Mouse (Mus musculus) forebrain, embryonic 16.5 days (tissue): ENCODE data around the gene Gjb4. TPM values are rescaled to one million over a fixed set of nuclear protein-coding genes. Genes with fewer than 3 reads are reported as not detected.

ENCODE experiments used
- ATAC-seq: fragments of 200-750 bp; cut with Nextera tagmentation; 2 replicates; pipeline ENCODE4 v1.8.0; 2017; ENCODE audit warnings: mild to moderate bottlenecking, moderate library complexity
- H3K27ac ChIP-seq: fragments of 300-500 bp; sonication (generic); 2 replicates; pipeline ENCODE4 v1.5.1; 2014; ENCODE audit warnings: low read length, control low read depth
- H3K27me3 ChIP-seq: fragments of 300-500 bp; sonication (generic); replicated peaks from 2 replicates; pipeline ENCODE4 v1.6.1; 2014; ENCODE audit warnings: low read length; ENCODE audit not compliant: control insufficient read depth, insufficient read depth
- H3K36me3 ChIP-seq: fragments of 300-500 bp; sonication (generic); 2 replicates; pipeline ENCODE4 v1.6.1; 2014; ENCODE audit not compliant: control insufficient read depth, insufficient read depth
- H3K4me1 ChIP-seq: fragments of 300-500 bp; sonication (generic); replicated peaks from 2 replicates; pipeline ENCODE4 v1.6.1; 2014; ENCODE audit warnings: low read length; ENCODE audit not compliant: control insufficient read depth, insufficient read depth
- H3K4me2 ChIP-seq: fragments of 300-500 bp; sonication (generic); 2 replicates; pipeline ENCODE4 v1.6.1; 2014; ENCODE audit warnings: mild to moderate bottlenecking, low read length, control low read depth
- H3K4me3 ChIP-seq: fragments of 300-500 bp; sonication (generic); replicated peaks from 2 replicates; pipeline ENCODE4 v1.5.1; 2014; ENCODE audit warnings: mild to moderate bottlenecking, low read length, control low read depth
- H3K9ac ChIP-seq: fragments of 300-500 bp; sonication (generic); replicated peaks from 2 replicates; pipeline ENCODE4 v1.6.1; 2014; ENCODE audit warnings: low read depth, low read length, control low read depth
- H3K9me3 ChIP-seq: fragments of 300-500 bp; sonication (generic); 2 replicates; pipeline ENCODE4 v1.6.1; 2016; ENCODE audit warnings: low read length; ENCODE audit not compliant: control insufficient read depth
- WGBS: fragments of 180-500 bp; shearing (Covaris S2); extraction: QIAGEN DNeasy Blood & Tissue Kit; methylation state at CpG from one replicate; pipeline ENCODE4 v1.1.7; 2014; 5-methylcytosine and 5-hydroxymethylcytosine counted together
- polyA plus RNA-seq: library from polyadenylated mRNA; unstranded; fragments of >200 nt; fragmentation: Nextera tagmentation; extraction: Ambion mirVana; gene quantifications from 2 replicates; pipeline ENCODE4 v1.2.1, GENCODE M21; 2015

The Gjb4 gene
- polyA plus RNA-seq, 1 experiment from 2014 or later: not detected

DNA sequence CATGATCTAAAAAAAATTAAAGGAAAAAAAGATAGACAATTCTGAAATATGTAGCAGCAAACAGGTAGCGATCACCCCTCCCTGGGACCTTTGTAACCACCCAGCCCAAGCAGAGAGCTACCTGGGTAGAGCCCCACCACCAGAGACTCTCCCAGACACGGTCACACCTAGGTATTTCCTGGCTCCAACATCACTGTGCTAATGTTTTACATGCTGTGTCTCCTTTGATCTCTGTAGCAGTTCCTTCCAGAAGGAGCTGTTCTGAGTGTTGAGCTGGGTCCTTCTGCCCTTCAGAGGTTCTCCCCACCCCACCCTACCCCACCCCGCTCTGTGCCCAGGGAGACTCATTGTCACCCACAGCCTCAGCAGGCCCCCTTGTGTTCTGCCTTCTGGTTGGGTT lies 30.2 kb downstream of the Gjb4 start:
- ATAC-seq: no peak
- WGBS: 88% methylated on average over 3 of the region's 3 CpGs

DNA sequence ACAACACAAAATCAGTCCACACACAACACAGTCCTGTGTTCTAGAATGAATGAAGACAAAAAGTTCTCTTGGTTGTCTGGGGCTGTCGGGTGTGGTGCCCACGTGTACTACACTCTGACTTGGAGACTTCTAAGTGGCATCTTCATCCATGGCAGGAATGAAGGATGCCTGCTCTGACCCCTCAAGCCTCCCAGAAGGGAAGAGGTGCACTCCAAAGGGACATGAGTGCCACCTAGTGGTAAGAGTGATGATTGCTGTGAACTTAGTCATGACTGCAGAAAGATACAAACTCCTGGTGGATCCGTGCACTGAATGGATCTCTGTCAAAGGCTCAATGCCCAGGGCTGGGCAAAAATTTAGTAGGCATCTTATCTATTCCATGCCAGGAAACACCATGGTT lies 34.3 kb downstream of the Gjb4 start:
- H3K27ac ChIP-seq: no peak overlapping the region
- ATAC-seq: no peak
- no peak overlapping the region for H3K9ac ChIP-seq
- no peaks in the 10 kb centered on the region for H3K36me3 ChIP-seq
- H3K4me1 ChIP-seq: no peaks in the 10 kb centered on the region
- H3K4me3 ChIP-seq: no peak overlapping the region
- no peaks in the 10 kb centered on the region for H3K9me3 ChIP-seq
- no peak overlapping the region for H3K4me2 ChIP-seq
- WGBS: 4% methylated on average over 3 of the region's 3 CpGs
- no peaks in the 10 kb centered on the region for H3K27me3 ChIP-seq

More for the DNA sequence above, 30.2 kb downstream of the Gjb4 start:
- H3K36me3 ChIP-seq: no peaks in the 10 kb centered on the region
- H3K4me3 ChIP-seq: no peak overlapping the region
- H3K9ac ChIP-seq: no peak overlapping the region
- no peaks in the 10 kb centered on the region for H3K4me1 ChIP-seq
- peaks cover 14% of the 10 kb centered on the region for H3K27me3 ChIP-seq
- H3K9me3 ChIP-seq: no peaks in the 10 kb centered on the region
- H3K27ac ChIP-seq: no peak overlapping the region
- H3K4me2 ChIP-seq: no peak overlapping the region

DNA sequence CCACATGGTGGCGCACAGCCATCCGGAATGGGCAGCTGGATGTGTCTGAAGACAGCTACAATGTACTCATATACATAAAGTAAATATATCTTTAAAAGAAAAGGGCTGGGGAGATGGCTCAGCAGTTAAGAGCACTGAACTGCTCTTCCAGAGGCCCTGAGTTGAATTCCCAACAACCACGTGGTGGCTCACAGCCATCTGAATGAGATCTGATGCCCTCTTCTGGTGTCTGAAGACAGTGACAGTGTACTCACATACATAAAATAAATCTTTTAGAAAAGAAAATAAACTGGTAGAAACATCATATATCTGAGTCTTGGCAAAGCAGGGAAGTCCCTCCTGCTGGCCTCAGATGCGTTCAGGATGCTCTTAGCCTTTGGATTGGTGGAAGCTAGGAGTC lies 36.7 kb downstream of the Gjb4 start:
- no peak overlapping the region for H3K27ac ChIP-seq
- H3K9ac ChIP-seq: no peak overlapping the region
- no peaks in the 10 kb centered on the region for H3K9me3 ChIP-seq
- H3K36me3 ChIP-seq: no peaks in the 10 kb centered on the region
- H3K4me2 ChIP-seq: no peak overlapping the region
- H3K4me3 ChIP-seq: no peak overlapping the region
- H3K4me1 ChIP-seq: peaks cover 6% of the 10 kb centered on the region; the same call in 1 of the 2 replicates
- WGBS: 51% methylated on average over 4 of the region's 4 CpGs
- no peaks in the 10 kb centered on the region; the same call in 1 of the 2 replicates for H3K27me3 ChIP-seq
- ATAC-seq: no peak

DNA sequence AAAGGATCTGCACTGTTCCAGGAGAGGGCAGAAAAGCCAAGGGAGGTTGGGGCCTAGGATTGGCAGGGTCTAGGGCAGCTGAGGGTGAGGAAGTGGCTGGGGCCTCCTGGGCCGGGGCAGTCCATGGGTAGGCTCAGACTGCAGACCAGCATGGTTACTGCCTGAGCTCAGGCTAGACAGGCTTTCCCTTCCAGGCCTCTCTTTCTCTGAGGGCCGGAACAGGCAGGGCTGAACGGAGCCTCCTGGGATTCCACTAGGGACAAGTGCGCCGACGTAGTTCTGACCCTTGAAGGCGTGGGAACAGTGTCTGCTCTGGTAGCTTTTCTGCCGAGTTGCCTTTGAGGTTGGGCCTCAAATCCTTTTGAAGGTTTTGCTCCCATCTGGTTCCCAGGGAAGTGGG lies 38.1 kb downstream of the Gjb4 start:
- H3K9ac ChIP-seq: no peak overlapping the region
- no peak for ATAC-seq
- H3K4me1 ChIP-seq: peaks cover 6% of the 10 kb centered on the region; the same call in 1 of the 2 replicates
- H3K27me3 ChIP-seq: no peaks in the 10 kb centered on the region; the same call in 1 of the 2 replicates
- no peak overlapping the region for H3K27ac ChIP-seq
- no peaks in the 10 kb centered on the region for H3K9me3 ChIP-seq
- no peak overlapping the region for H3K4me2 ChIP-seq
- no peaks in the 10 kb centered on the region for H3K36me3 ChIP-seq
- H3K4me3 ChIP-seq: no peak overlapping the region
- WGBS: 80% methylated on average over 6 of the region's 8 CpGs

DNA sequence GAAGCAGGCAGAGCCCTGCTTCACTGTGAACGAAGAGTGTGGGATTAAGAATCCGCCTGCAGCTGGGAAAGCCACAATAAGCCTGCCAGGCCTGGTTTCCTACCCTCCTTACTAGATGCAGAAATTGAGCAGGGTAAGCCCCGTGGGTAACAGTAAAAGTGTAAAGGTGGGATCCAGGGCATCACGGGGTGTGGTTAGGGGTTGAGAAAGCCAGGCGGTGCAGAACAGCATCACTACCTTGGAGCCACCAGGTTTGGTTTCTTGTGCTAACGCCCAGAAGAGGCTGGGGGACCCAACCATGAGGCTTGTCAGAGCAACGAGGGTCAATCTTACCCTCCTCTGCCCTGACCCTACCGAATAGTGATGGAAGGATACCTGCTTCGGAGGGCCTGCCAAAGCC lies 39.3 kb downstream of the Gjb4 start:
- Histone ChIP-seq H3K27ac (no peak overlapping the region), H3K36me3 (no peaks in the 10 kb centered on the region), H3K4me2 (no peak overlapping the region; the same call in 1 of the 2 replicates), H3K4me3 (no peak overlapping the region), H3K9ac (peak overlapping the region; percentile 63), H3K4me1 (peaks cover 6% of the 10 kb centered on the region; the same call in 1 of the 2 replicates), H3K9me3 (no peaks in the 10 kb centered on the region), H3K27me3 (no peaks in the 10 kb centered on the region; the same call in 1 of the 2 replicates)
- no peak for ATAC-seq
- 48% methylated on average over 9 of the region's 9 CpGs for WGBS

DNA sequence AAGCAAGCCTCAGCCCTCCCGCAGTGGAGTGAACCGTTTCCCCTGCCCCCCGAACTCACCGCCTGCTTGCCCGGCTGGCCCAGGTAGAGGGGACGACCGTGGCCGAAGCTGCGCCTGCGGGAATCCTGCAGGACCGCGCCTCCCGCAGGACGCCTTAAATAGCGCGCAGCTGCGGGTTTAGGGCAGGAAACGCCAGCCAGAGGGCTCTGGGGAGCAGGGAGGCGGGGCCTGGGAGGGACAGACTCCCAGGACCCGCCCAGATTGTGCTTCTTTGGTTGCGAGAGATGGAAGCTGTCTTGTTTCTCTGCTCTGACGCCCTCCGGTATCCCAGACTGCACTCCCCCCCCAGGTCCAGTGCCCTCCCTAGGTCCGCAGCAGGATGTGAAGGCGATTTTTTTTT lies 40.0 kb downstream of the Gjb4 start, which contains the start of gene Gja4:
TSS of gene Gja4 (minus strand) at position 179 of the 400 bp plus-strand sequence.
- Histone ChIP-seq H3K9me3 (no peaks in the 10 kb centered on the region), H3K27ac (no peak within 1 kb of the TSS)
- under 1% methylated on average over 23 of the region's 25 CpGs for WGBS

DNA sequence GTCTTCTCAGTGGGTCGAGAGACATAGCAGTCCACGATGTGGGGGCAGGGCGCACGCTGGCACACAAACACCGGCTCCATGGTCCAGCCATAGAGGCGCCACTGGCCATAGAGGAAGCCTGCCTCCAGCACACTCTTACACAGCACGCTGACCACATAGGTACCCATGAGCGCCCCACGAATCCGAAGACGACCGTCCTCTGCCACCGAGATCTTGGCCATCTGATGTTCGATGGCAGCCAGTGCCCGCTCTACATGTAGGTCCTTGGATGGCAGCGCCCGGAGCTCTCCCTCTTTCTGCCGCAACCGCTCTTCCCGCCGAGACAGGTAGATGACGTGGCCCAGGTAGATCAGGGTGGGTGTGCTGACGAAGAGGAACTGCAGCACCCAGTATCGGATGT lies 41.5 kb downstream of the Gjb4 start:
- no peak overlapping the region for H3K27ac ChIP-seq
- no peak overlapping the region for H3K4me3 ChIP-seq
- H3K9ac ChIP-seq: no peak overlapping the region
- WGBS: 64% methylated on average over 24 of the region's 24 CpGs
- H3K36me3 ChIP-seq: no peaks in the 10 kb centered on the region
- H3K4me1 ChIP-seq: peaks cover 6% of the 10 kb centered on the region; the same call in 1 of the 2 replicates
- no peaks in the 10 kb centered on the region; the same call in 1 of the 2 replicates for H3K27me3 ChIP-seq
- no peaks in the 10 kb centered on the region for H3K9me3 ChIP-seq
- no peak for ATAC-seq
- H3K4me2 ChIP-seq: no peak overlapping the region

More for the DNA sequence above, 40.0 kb downstream of the Gjb4 start, which contains the start of gene Gja4:
- H3K4me3 ChIP-seq: peak within 1 kb of the TSS; percentile 57
- H3K36me3 ChIP-seq: no peaks in the 10 kb centered on the region
- peak within 1 kb of the TSS; percentile 63 for H3K9ac ChIP-seq
- no peaks in the 10 kb centered on the region; the same call in 1 of the 2 replicates for H3K27me3 ChIP-seq
- H3K4me1 ChIP-seq: peaks cover 6% of the 10 kb centered on the region; the same call in 1 of the 2 replicates
- peak; percentile 87 for ATAC-seq
- H3K4me2 ChIP-seq: peak within 1 kb of the TSS; percentile 86

DNA sequence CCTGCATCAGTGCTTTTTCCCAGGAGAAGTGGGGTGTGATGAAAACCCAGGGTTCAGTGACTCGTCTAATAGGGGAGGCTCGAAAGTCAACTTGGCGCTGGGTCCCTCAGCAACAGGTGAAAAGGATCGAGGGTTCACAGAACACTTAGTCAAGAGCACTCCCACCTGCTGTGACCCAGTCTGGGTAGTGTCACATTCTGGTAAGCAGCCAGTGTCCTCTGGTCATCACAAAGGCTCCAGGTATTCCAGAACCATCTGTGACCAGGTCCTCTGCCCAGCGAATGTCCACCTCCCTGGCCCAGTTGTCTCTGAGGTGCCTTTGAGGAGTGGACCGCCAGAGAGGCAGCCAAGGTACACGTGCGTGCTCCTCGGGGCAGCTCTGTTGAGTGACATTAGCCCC lies 42.3 kb downstream of the Gjb4 start:
- ATAC-seq: no peak
- Histone ChIP-seq H3K36me3 (no peaks in the 10 kb centered on the region), H3K27me3 (no peaks in the 10 kb centered on the region; the same call in 1 of the 2 replicates), H3K9ac (no peak overlapping the region), H3K9me3 (no peaks in the 10 kb centered on the region), H3K27ac (no peak overlapping the region), H3K4me3 (no peak overlapping the region), H3K4me1 (peaks cover 6% of the 10 kb centered on the region; the same call in 1 of the 2 replicates), H3K4me2 (no peak overlapping the region)
- WGBS: 66% methylated on average over 9 of the region's 9 CpGs

DNA sequence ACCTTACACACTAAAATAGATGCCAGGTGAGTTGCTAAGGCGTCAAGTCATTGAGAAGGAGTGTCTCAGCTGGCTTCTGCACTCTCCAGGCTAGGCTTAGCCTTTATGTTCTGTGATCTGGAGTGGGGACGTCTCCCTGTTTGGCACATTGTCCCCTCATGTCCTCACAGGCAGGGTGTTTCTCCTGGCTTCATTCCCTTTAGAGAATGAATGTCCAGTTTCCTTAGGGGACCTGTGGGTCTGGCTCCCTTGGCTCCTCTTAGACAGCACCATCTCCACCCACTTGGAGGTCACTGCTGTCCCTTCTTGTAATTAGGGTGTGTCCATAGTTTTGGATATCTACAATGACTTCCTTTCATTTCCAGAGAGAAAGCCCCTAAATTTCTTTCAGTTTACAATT lies 47.0 kb downstream of the Gjb4 start:
- Histone ChIP-seq H3K9ac (no peak overlapping the region), H3K36me3 (no peaks in the 10 kb centered on the region), H3K4me1 (no peaks in the 10 kb centered on the region), H3K4me2 (no peak overlapping the region), H3K4me3 (no peak overlapping the region), H3K27me3 (no peaks in the 10 kb centered on the region), H3K27ac (no peak overlapping the region), H3K9me3 (no peaks in the 10 kb centered on the region)
- 55% methylated on average over 2 of the region's 2 CpGs for WGBS
- ATAC-seq: no peak

DNA sequence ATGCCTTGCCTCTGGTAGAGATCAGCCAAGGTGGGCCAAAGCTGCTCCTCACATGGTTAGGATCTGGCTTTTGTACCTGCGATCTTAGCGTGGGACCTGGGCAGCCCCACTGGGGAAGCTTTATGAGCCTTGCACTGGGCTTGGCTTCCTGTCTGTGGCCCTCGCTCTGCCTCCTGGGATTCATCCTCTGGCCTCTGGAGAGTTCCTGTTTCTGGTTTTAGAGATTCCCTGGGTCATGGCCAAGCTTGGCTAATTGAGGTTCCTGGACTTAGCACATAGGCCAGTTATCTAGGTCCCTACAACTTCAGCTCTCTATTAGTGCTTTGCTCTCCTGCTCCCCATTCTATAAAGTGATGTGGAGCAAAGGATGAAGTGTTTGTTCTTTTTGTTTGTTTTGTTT lies 50.1 kb downstream of the Gjb4 start:
- Histone ChIP-seq H3K9me3 (no peaks in the 10 kb centered on the region), H3K27me3 (no peaks in the 10 kb centered on the region), H3K4me2 (no peak overlapping the region), H3K4me1 (no peaks in the 10 kb centered on the region), H3K27ac (no peak overlapping the region), H3K4me3 (no peak overlapping the region), H3K36me3 (no peaks in the 10 kb centered on the region), H3K9ac (no peak overlapping the region)
- no peak for ATAC-seq
- WGBS: 79% methylated on average over 3 of the region's 3 CpGs
